Mouse (Mus musculus) cortical plate, adult 2 months (tissue): Measurements from ENCODE around the gene Ppil6.

Experiments
- CTCF ChIP-seq: fragments of 200-500 bp; IDR thresholded peaks from 2 replicates; pipeline ENCODE4 v1.5.1; 2011; ENCODE audit warnings: mild to moderate bottlenecking, control low read depth, low read length; ENCODE audit not compliant: insufficient read depth; ENCODE audit errors: extremely low read depth
- POLR2A ChIP-seq: fragments of 200-500 bp; IDR thresholded peaks from 2 replicates; pipeline ENCODE4 v1.6.1; 2011; ENCODE audit warnings: mild to moderate bottlenecking, low read length, control low read depth; ENCODE audit not compliant: insufficient read depth; ENCODE audit errors: extremely low read depth

GRCm38 (mm10) chr10:41514301-41514700 lies 24.1 kb downstream of the Ppil6 start:
- no peak for TF ChIP-seq POLR2A
- no peak for TF ChIP-seq CTCF
